Comparison of ENCODE assay signal across 15 mouse cellular contexts in genomic region chr15:94868372-94868771, GRCm38 (mm10).
"Had no signal": no experiment of that assay in that cellular context is flagged by ENCODE, and none has a peak within 500 bp of the region (broad histone marks: within the 10 kb centered on the region; RNA-seq: fewer than 3 reads in every experiment).

No protein-coding gene starts in this region.

- H3K27ac ChIP-seq: lung, embryonic 15.5 days; macrophage; midbrain, embryonic 13.5 days; midbrain, embryonic 15.5 days; neural tube, embryonic 12.5 days had no signal

- H3K9ac ChIP-seq: lung, embryonic 15.5 days; midbrain, embryonic 13.5 days; midbrain, embryonic 15.5 days; neural tube, embryonic 12.5 days had no signal

- H3K4me1 ChIP-seq: lung, embryonic 15.5 days; megakaryocyte, embryonic 14.5 days; neural tube, embryonic 12.5 days had no signal

- H3K36me3 ChIP-seq: lung, embryonic 15.5 days; midbrain, embryonic 13.5 days; midbrain, embryonic 15.5 days; neural tube, embryonic 12.5 days had no signal

- H3K4me3 ChIP-seq: lung, embryonic 15.5 days; megakaryocyte, embryonic 14.5 days; midbrain, embryonic 13.5 days; midbrain, embryonic 15.5 days; neural tube, embryonic 12.5 days had no signal

- ATAC-seq: lung, postnatal 0 days; midbrain, embryonic 13.5 days; midbrain, embryonic 15.5 days had no signal

- H3K9me3 ChIP-seq: lung, embryonic 15.5 days; midbrain, embryonic 13.5 days; midbrain, embryonic 15.5 days; neural tube, embryonic 12.5 days had no signal

- DNase-seq: lung, adult 2 months; lung, postnatal 14 days; lung, postnatal 36 days; right cerebral cortex, postnatal 14 days; thymus, adult 18-20 months; thymus, postnatal 14 days; thymus, postnatal 36 days had no signal

- H3K4me2 ChIP-seq: lung, embryonic 15.5 days; midbrain, embryonic 11.5 days; midbrain, embryonic 13.5 days; midbrain, embryonic 15.5 days; neural tube, embryonic 12.5 days had no signal

- H3K27me3 ChIP-seq: lung, embryonic 15.5 days; megakaryocyte, embryonic 14.5 days; midbrain, embryonic 13.5 days; midbrain, embryonic 15.5 days; neural tube, embryonic 12.5 days had no signal
